Mouse (Mus musculus) mouse embryonic stem cell (cell line): ENCODE results near the gene Kctd17.

Experiments used
- in situ Hi-C, 2 experiments: fragments of 300-500 bp; cut with MboI; formaldehyde crosslinking; loops; 1 replicate in 1 of 2; 3 replicates in 1 of 2; pipeline ENCODE4 v1.14.3; 2019 to 2020; ENCODE audit warnings: low sequenced_read_pairs in 2 of 2, low pct_unique_long_range_greater_than_20kb in 1 of 2, mixed read lengths in 1 of 2; ENCODE audit not compliant: unreplicated experiment in 1 of 2

The Kctd17 gene

GRCm38 (mm10) chr15:78438018-78438394, 9.6 kb downstream of the Kctd17 start:
- in situ Hi-C loops, result no loop called here

GRCm38 (mm10) chr15:78438505-78438904, 10.1 kb downstream of the Kctd17 start:
- in situ Hi-C loops, result no loop called here

- in situ Hi-C loops, result no loop called here
These were observed 10.6 kb downstream of the Kctd17 start for GRCm38 (mm10) chr15:78438973-78439372.

- in situ Hi-C loops, result no loop called here
These were observed 13.9 kb downstream of the Kctd17 start for GRCm38 (mm10) chr15:78442231-78442630.

- in situ Hi-C loops, result no loop called here
These were observed 15.5 kb downstream of the Kctd17 start for GRCm38 (mm10) chr15:78443857-78444256.

- in situ Hi-C loops, result no loop called here
These were observed 18.8 kb downstream of the Kctd17 start for GRCm38 (mm10) chr15:78447121-78447520.

- in situ Hi-C loops, result no loop called here
These were observed 19.6 kb downstream of the Kctd17 start for GRCm38 (mm10) chr15:78447746-78448535.

GRCm38 (mm10) chr15:78449131-78449530, 20.8 kb downstream of the Kctd17 start:
- in situ Hi-C loops, result no loop called here

- in situ Hi-C loops, result no loop called here
These were observed 21.5 kb downstream of the Kctd17 start for GRCm38 (mm10) chr15:78449694-78450418.

GRCm38 (mm10) chr15:78450419-78450768, 22.0 kb downstream of the Kctd17 start:
- in situ Hi-C loops, result no loop called here

- in situ Hi-C loops, result no loop called here
These were observed 22.8 kb downstream of the Kctd17 start for GRCm38 (mm10) chr15:78451201-78451600.

- in situ Hi-C loops, result no loop called here
These were observed 24.6 kb downstream of the Kctd17 start for GRCm38 (mm10) chr15:78452929-78453328.

GRCm38 (mm10) chr15:78455168-78455567, 26.8 kb downstream of the Kctd17 start:
- in situ Hi-C loops, result no loop called here

- in situ Hi-C loops, result no loop called here
These were observed 27.7 kb downstream of the Kctd17 start for GRCm38 (mm10) chr15:78456051-78456450.

- in situ Hi-C loops, result no loop called here
These were observed 28.8 kb downstream of the Kctd17 start for GRCm38 (mm10) chr15:78457193-78457592.

GRCm38 (mm10) chr15:78462981-78463380, 34.6 kb downstream of the Kctd17 start:
- in situ Hi-C loops, result no loop called here

- in situ Hi-C loops, result no loop called here
These were observed 38.4 kb downstream of the Kctd17 start for GRCm38 (mm10) chr15:78466809-78467208.

GRCm38 (mm10) chr15:78467570-78467969, 39.2 kb downstream of the Kctd17 start:
- in situ Hi-C loops, result no loop called here

GRCm38 (mm10) chr15:78468379-78468937, 40.1 kb downstream of the Kctd17 start, which contains the start of gene Tmprss6:
Gene Tmprss6, minus strand, starts transcription at chr15:78468634.
- in situ Hi-C loops, result no loop called here
